Mouse (Mus musculus): ENCODE measurements around the gene Yap1.
"Not testable (repeated sequence)": the region's sequence is repeated elsewhere in the genome, so short reads cannot be mapped to it uniquely, and the experiment has no call there.

GRCm38 (mm10) chr9:7891796-7892195, 112.6 kb downstream of the Yap1 start:
- TF ChIP-seq POLR2A (IDR thresholded peaks at IDR 0.05; ENCODE audit: borderline replicate concordance, extremely low read depth, insufficient read depth, insufficient read length, poor library complexity, severe bottlenecking); CTCF (IDR thresholded peaks at IDR 0.05; ENCODE audit: borderline replicate concordance, extremely low read depth, insufficient read depth, insufficient read length): not testable (repeated sequence)

All from brain, embryonic 14.5 days (tissue).